Mouse (Mus musculus): ENCODE results near the gene Tssk3. TPM values are rescaled to one million over a fixed set of nuclear protein-coding genes. Genes with fewer than 3 reads are reported as not detected.
A peak's percentile ranks its signal among the peaks of the same experiment; 100 is the strongest.

Gene Tssk3
- polyA plus RNA-seq, 1 experiment from 2014 or later: not detected

- Histone ChIP-seq H3K27ac (ENCODE audit: low read length) (peak within 1 kb of the TSS; percentile 93), H3K4me1 (ENCODE audit: insufficient read depth, low read length) (peaks cover 23% of the 10 kb centered on the region), H3K27me3 (ENCODE audit: insufficient read depth, low read length) (no peaks in the 10 kb centered on the region), H3K4me3 (ENCODE audit: low read length) (peak within 1 kb of the TSS; percentile 82), H3K9ac (replicated peaks; ENCODE audit: low read length) (peak within 1 kb of the TSS; percentile 100), H3K36me3 (ENCODE audit: insufficient read depth, low read length) (peaks cover 20% of the 10 kb centered on the region), H3K4me2 (replicated peaks; ENCODE audit: low read depth, low read length) (peak within 1 kb of the TSS; percentile 73), H3K9me3 (ENCODE audit: low read length) (no peaks in the 10 kb centered on the region)
- 4% methylated on average over 43 of the region's 47 CpGs for WGBS
- peak; percentile 87 for ATAC-seq (ENCODE audit: low FRiP score, low TSS enrichment)
Measured at GRCm38 (mm10) chr4:129513086-129513767, 22.4 kb upstream of the Tssk3 start, which contains the start of gene Marcksl1. Gene Marcksl1, plus strand, starts transcription at chr4:129513581.

GRCm38 (mm10) chr4:129511413-129512096, 20.7 kb upstream of the Tssk3 start:
- 44% methylated on average over 6 of the region's 6 CpGs for WGBS
- Histone ChIP-seq H3K36me3 (ENCODE audit: insufficient read depth, low read length) (0 out of 2 replicates have a peak, but pooled peaks cover 9% of the 10 kb centered on the region), H3K4me2 (replicated peaks; ENCODE audit: low read depth, low read length) (no peak overlapping the region), H3K9ac (replicated peaks; ENCODE audit: low read length) (no peak overlapping the region), H3K4me3 (ENCODE audit: low read length) (no peak overlapping the region), H3K9me3 (ENCODE audit: low read length) (no peaks in the 10 kb centered on the region), H3K27me3 (ENCODE audit: insufficient read depth, low read length) (no peaks in the 10 kb centered on the region), H3K4me1 (ENCODE audit: insufficient read depth, low read length) (peaks cover 20% of the 10 kb centered on the region), H3K27ac (ENCODE audit: low read length) (no peak overlapping the region)
- ATAC-seq (ENCODE audit: low FRiP score, low TSS enrichment): no peak

- H3K4me2 ChIP-seq (replicated peaks; ENCODE audit: low read depth, low read length): no peak overlapping the region
- H3K4me1 ChIP-seq (ENCODE audit: insufficient read depth, low read length): peaks cover 17% of the 10 kb centered on the region
- H3K9me3 ChIP-seq (ENCODE audit: low read length): no peaks in the 10 kb centered on the region
- no peak overlapping the region for H3K27ac ChIP-seq (ENCODE audit: low read length)
- no peak overlapping the region for H3K4me3 ChIP-seq (ENCODE audit: low read length)
- no peak overlapping the region for H3K9ac ChIP-seq (replicated peaks; ENCODE audit: low read length)
- no peaks in the 10 kb centered on the region for H3K27me3 ChIP-seq (ENCODE audit: insufficient read depth, low read length)
- ATAC-seq (ENCODE audit: low FRiP score, low TSS enrichment): no peak
- H3K36me3 ChIP-seq (ENCODE audit: insufficient read depth, low read length): 0 out of 2 replicates have a peak, but pooled peaks cover 6% of the 10 kb centered on the region
- 61% methylated on average over 6 of the region's 6 CpGs for WGBS
Measured at GRCm38 (mm10) chr4:129510723-129511412, 20.0 kb upstream of the Tssk3 start.

- ATAC-seq (ENCODE audit: low FRiP score, low TSS enrichment): no peak
- H3K9me3 ChIP-seq (ENCODE audit: low read length): no peaks in the 10 kb centered on the region
- peaks cover 8% of the 10 kb centered on the region for H3K4me1 ChIP-seq (ENCODE audit: insufficient read depth, low read length)
- WGBS: 80% methylated on average over 3 of the region's 3 CpGs
- no peak overlapping the region for H3K4me3 ChIP-seq (ENCODE audit: low read length)
- no peak overlapping the region for H3K4me2 ChIP-seq (replicated peaks; ENCODE audit: low read depth, low read length)
- no peak overlapping the region for H3K9ac ChIP-seq (replicated peaks; ENCODE audit: low read length)
- no peaks in the 10 kb centered on the region for H3K27me3 ChIP-seq (ENCODE audit: insufficient read depth, low read length)
- no peak overlapping the region for H3K27ac ChIP-seq (ENCODE audit: low read length)
- H3K36me3 ChIP-seq (ENCODE audit: insufficient read depth, low read length): no peaks in the 10 kb centered on the region
Measured at GRCm38 (mm10) chr4:129509650-129510049, 18.8 kb upstream of the Tssk3 start.

GRCm38 (mm10) chr4:129508834-129509600, 18.2 kb upstream of the Tssk3 start:
- H3K4me2 ChIP-seq (replicated peaks; ENCODE audit: low read depth, low read length): no peak overlapping the region
- H3K9ac ChIP-seq (replicated peaks; ENCODE audit: low read length): no peak overlapping the region
- no peaks in the 10 kb centered on the region for H3K9me3 ChIP-seq (ENCODE audit: low read length)
- H3K4me3 ChIP-seq (ENCODE audit: low read length): no peak overlapping the region
- no peak for ATAC-seq (ENCODE audit: low FRiP score, low TSS enrichment)
- 57% methylated on average over 15 of the region's 15 CpGs for WGBS
- no peaks in the 10 kb centered on the region for H3K27me3 ChIP-seq (ENCODE audit: insufficient read depth, low read length)
- H3K27ac ChIP-seq (ENCODE audit: low read length): no peak overlapping the region
- no peaks in the 10 kb centered on the region for H3K36me3 ChIP-seq (ENCODE audit: insufficient read depth, low read length)
- peaks cover 8% of the 10 kb centered on the region for H3K4me1 ChIP-seq (ENCODE audit: insufficient read depth, low read length)

- Histone ChIP-seq H3K36me3 (ENCODE audit: insufficient read depth, low read length) (no peaks in the 10 kb centered on the region), H3K4me2 (replicated peaks; ENCODE audit: low read depth, low read length) (no peak overlapping the region), H3K4me1 (ENCODE audit: insufficient read depth, low read length) (peaks cover 7% of the 10 kb centered on the region), H3K4me3 (ENCODE audit: low read length) (no peak overlapping the region), H3K9ac (replicated peaks; ENCODE audit: low read length) (no peak overlapping the region), H3K9me3 (ENCODE audit: low read length) (no peaks in the 10 kb centered on the region), H3K27ac (ENCODE audit: low read length) (no peak overlapping the region), H3K27me3 (ENCODE audit: insufficient read depth, low read length) (no peaks in the 10 kb centered on the region)
- no peak for ATAC-seq (ENCODE audit: low FRiP score, low TSS enrichment)
- 63% methylated on average over 3 of the region's 3 CpGs for WGBS
Measured at GRCm38 (mm10) chr4:129508237-129508515, 17.4 kb upstream of the Tssk3 start.

- peaks cover 4% of the 10 kb centered on the region for H3K4me1 ChIP-seq (ENCODE audit: insufficient read depth, low read length)
- no peak overlapping the region for H3K27ac ChIP-seq (ENCODE audit: low read length)
- ATAC-seq (ENCODE audit: low FRiP score, low TSS enrichment): no peak
- no peaks in the 10 kb centered on the region for H3K9me3 ChIP-seq (ENCODE audit: low read length)
- no peak overlapping the region for H3K9ac ChIP-seq (replicated peaks; ENCODE audit: low read length)
- WGBS: 64% methylated on average over 9 of the region's 10 CpGs
- no peak overlapping the region for H3K4me2 ChIP-seq (replicated peaks; ENCODE audit: low read depth, low read length)
- H3K27me3 ChIP-seq (ENCODE audit: insufficient read depth, low read length): no peaks in the 10 kb centered on the region
- H3K36me3 ChIP-seq (ENCODE audit: insufficient read depth, low read length): no peaks in the 10 kb centered on the region
- H3K4me3 ChIP-seq (ENCODE audit: low read length): no peak overlapping the region
Measured at GRCm38 (mm10) chr4:129507434-129508236, 16.8 kb upstream of the Tssk3 start.

- no peaks in the 10 kb centered on the region for H3K27me3 ChIP-seq (ENCODE audit: insufficient read depth, low read length)
- WGBS: 78% methylated on average over 3 of the region's 3 CpGs
- no peaks in the 10 kb centered on the region for H3K9me3 ChIP-seq (ENCODE audit: low read length)
- H3K9ac ChIP-seq (replicated peaks; ENCODE audit: low read length): no peak overlapping the region
- no peak overlapping the region for H3K4me3 ChIP-seq (ENCODE audit: low read length)
- H3K36me3 ChIP-seq (ENCODE audit: insufficient read depth, low read length): no peaks in the 10 kb centered on the region
- H3K27ac ChIP-seq (ENCODE audit: low read length): no peak overlapping the region
- H3K4me1 ChIP-seq (ENCODE audit: insufficient read depth, low read length): peaks cover 13% of the 10 kb centered on the region; the same call in 1 of the 2 replicates
- H3K4me2 ChIP-seq (replicated peaks; ENCODE audit: low read depth, low read length): no peak overlapping the region
- no peak for ATAC-seq (ENCODE audit: low FRiP score, low TSS enrichment)
Measured at GRCm38 (mm10) chr4:129505511-129505910, 14.7 kb upstream of the Tssk3 start.

- WGBS: 68% methylated on average over 11 of the region's 11 CpGs
- no peak for ATAC-seq (ENCODE audit: low FRiP score, low TSS enrichment)
- H3K36me3 ChIP-seq (ENCODE audit: insufficient read depth, low read length): no peaks in the 10 kb centered on the region
- peaks cover 21% of the 10 kb centered on the region for H3K4me1 ChIP-seq (ENCODE audit: insufficient read depth, low read length)
- no peaks in the 10 kb centered on the region for H3K9me3 ChIP-seq (ENCODE audit: low read length)
- H3K9ac ChIP-seq (replicated peaks; ENCODE audit: low read length): no peak overlapping the region
- H3K27ac ChIP-seq (ENCODE audit: low read length): peak overlapping the region; percentile 32; the same call in 1 of the 2 replicates
- H3K27me3 ChIP-seq (ENCODE audit: insufficient read depth, low read length): no peaks in the 10 kb centered on the region
- H3K4me2 ChIP-seq (replicated peaks; ENCODE audit: low read depth, low read length): no peak overlapping the region
- no peak overlapping the region for H3K4me3 ChIP-seq (ENCODE audit: low read length)
Measured at GRCm38 (mm10) chr4:129502901-129503444, 12.2 kb upstream of the Tssk3 start.

Data from kidney, embryonic 16.5 days (tissue).